Mouse (Mus musculus): ENCODE measurements around the gene Sorcs1.

The Sorcs1 gene

DNA sequence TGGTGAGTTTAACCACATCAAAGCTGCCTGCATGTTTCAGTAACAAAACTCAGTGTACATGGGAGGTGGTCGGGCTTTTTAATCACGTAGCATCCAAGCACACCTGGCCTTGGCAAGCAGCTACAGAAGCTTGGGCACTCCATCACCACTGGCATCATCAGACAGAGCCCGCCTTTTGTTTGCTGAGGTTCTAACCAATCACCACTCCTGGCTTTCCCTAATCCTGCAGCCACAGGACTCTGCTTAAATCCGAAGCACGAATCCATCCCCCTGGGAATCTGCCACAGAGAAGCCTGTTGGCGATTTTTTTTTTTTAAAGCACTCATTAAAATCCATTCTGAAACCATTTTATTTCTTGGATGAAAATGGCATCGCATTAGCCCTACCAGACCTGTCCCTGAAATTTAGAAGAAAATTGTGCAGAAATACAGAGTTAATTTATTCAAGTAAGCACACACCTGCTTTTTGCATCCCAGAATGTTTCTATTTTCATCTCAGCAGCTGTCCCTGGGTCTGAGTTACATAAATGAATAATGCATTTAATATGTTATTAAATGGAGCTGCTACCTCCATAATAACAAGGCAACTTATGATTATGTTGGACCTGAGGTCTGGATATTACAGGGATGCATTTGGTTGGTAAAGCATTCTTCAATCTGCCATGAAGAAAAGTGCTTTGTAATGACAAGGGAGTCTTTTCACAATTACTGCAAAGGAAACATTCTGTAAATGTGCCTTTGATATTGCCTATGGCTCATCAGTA lies 463.8 kb downstream of the Sorcs1 start:
- DNase-seq (ENCODE audit: low spot score): no peak

GRCm38 (mm10) chr19:50210456-50210855 lies 468.0 kb downstream of the Sorcs1 start:
- DNase-seq (ENCODE audit: low spot score): no peak

DNA sequence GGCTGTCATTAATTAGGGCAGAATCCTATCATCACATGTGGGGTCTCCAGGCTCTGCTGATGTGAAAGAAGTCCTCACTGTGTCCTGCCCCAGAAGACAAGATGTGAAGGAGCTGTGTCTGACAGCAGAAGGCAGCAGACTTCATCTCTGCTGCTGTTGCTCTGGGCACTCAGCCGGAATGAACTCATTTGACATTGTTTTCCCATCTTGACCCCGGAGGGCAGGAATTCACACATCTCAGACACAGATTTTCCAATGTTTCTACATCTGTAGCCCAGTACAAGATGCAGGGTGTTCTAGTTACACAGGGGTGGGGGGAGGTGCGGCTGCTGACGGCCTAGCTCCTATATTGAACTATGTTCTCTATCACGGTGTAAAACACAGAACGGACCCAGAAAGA lies 474.1 kb downstream of the Sorcs1 start:
- no peak for DNase-seq (ENCODE audit: low spot score)

DNA sequence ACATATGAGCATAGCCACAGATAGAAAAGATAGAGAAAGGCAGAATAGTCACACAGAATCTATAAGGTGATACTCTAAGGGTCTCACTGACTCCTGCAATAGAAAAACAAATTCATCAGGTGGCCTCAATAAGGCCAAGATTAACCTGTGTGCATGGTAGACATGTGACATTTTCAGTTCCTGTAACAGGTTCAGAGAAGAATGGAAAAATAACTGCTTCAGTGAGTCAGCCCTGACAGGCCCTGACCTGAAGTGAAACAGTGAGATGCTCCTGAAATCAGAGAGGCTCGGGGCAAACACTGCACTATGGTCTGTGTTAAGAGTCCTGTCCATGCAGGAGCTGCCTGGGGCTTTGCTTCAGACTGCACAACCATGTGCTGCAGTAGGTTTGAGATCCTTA lies 481.9 kb downstream of the Sorcs1 start:
- DNase-seq (ENCODE audit: low spot score): no peak

DNA sequence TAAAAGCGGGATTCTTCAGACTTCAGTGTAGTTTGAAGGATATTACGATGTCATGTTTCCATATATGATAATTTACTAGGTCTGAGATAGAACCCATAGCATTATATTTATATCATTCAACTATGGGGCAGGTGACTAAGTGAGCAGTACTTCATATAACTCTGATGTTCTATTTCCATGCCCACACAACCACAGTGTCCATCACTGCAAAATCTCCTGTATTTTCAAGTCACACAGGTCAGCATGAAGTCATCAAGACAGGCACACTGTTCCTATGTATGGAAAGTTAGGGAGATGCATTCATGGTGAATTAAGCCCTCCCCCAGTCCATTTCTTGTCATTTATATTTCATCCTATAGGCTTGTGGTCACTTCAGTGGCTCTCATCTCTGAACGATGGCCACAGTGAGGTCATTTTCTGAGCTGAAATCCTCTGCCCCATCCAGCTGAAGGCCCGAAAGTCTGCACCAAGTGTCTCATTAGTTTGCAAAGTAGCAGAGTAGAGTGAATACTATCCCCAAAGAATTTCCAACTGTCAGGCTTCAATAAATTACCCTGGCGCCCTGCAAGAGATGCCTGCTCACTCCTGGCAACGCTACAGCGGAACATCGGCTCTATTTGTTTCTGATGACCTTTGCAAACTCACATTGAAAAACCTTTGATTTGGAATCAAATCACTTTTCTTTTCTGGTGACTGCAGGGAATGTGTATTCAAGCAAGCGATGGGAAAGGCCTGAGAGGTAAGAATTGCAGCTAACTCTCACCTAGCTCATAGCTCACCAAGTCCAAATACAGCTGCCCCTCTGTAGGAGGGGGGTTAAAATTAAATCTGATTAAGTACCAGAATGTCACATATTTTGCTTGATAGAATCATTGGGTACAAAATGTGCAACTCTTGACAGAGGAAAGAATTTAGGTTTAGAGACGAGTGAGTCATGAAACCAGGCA lies 492.4 kb downstream of the Sorcs1 start:
- no peak for DNase-seq (ENCODE audit: low spot score)

DNA sequence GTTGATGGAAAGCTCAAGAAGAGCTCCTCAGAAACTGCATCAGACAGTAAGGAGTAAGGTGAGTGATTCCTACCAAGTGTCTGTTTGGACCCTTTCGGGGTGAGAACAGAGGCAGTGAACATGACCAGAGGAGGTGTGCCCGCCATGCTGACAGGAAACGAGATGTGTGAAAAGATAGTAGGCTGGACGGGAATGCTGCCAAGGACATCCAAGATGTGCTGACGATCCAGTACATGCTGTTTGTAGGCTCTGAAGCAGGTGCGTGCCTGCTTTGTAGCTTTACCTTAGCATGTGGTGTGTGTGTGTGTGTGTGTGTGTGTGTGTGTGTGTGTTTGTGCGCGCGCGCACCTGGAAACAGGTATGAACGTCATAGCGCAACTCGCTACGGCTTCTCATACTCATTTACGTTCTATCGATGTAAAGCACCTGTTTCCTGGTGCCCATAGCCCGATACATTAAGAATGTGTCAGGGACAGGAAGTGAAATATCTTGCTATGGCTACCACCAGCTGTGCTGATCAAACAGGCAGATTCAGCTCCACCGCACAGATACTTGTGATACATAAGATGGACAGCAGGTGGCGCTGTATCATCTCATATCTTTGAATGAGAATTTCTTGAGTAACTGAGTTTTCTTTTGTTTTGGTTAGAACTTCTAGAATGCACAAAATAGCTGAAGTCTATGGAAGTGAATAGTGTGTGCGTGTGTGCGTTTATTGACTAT lies 493.4 kb downstream of the Sorcs1 start:
- peak; percentile 8 for DNase-seq (ENCODE audit: low spot score)

DNA sequence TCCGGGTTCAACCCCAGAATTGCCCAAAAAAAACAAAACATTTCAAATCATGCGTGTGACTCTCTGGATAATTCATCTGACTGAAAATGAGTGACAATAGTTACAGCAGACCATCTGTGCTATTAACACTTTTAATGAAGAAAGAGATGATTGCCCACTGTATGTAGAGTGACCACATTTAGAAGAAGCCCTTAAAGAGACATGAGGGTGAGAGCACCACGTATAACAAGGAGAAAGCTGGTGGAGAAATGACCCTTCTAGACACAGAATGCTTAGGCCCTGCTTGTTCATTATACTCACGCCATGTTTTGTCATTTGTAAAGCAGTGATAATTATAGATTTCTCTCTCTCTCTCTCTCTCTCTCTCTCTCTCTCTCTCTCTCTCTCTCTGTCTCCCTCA lies 499.6 kb downstream of the Sorcs1 start:
- DNase-seq (ENCODE audit: low spot score): no peak

DNA sequence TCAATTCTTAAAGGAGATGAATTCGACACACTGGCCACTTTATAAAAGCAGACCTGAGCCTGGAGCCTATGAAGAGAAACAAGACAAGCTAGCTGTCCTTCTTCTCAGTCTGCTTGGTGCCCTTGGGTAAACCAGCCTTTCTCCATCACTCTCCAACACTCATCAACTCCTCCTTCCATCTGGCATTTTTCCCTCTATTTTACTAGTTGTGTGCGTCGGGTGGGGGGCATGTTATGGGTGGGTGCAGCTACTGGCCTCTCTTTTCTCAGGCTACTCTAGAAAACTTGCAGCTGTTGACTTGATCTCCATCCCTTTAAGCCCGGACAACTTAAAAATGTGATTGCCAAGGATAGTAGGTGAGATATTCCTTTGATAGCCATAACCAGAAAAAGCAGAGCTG lies 500.3 kb downstream of the Sorcs1 start:
- no peak for DNase-seq (ENCODE audit: low spot score)

GRCm38 (mm10) chr19:50171849-50172248 lies 506.6 kb downstream of the Sorcs1 start:
- no peak for DNase-seq (ENCODE audit: low spot score)

DNA sequence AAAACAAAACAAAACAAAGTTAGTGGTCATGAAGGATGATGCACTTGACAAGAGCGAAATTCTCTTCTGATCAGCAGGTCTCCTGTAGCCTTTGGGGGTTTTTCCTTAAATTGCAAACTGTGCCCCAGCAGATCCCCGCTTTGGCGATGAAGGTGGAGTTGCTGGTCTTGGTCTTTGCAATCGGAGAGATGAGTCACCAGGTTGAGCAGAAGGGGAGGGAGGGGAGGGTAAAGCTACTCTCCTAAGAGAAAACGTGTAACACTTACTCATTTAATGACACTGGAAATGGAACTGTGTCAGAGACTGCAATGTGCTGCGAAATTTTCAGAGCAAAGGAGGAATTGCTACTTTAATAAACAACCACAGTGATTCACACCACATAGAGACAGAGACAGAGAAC lies 527.3 kb downstream of the Sorcs1 start:
- DNase-seq (ENCODE audit: low spot score): no peak

GRCm38 (mm10) chr19:50145919-50146318 lies 532.5 kb downstream of the Sorcs1 start:
- no peak for DNase-seq (ENCODE audit: low spot score)

DNA sequence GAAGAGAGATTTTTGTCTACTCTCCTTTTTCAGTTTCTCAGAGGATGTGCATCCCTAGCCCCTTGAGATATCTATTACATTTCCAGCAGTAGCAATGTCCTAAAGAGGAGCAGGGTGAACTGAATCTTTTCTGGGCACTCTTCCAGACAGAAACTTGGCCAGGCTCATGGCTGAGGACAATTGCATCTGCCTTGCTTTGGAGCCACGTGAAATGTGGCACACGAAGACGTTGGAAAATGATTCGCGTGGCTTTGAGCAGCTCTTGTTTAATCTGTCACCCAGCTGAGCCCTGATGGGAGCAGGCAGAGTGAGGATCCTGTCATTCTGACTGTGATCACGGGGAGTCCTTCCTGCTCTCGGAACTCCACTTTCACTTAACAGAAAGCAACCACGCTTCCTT lies 536.6 kb downstream of the Sorcs1 start:
- peak; percentile 0 for DNase-seq (ENCODE audit: low spot score)

DNA sequence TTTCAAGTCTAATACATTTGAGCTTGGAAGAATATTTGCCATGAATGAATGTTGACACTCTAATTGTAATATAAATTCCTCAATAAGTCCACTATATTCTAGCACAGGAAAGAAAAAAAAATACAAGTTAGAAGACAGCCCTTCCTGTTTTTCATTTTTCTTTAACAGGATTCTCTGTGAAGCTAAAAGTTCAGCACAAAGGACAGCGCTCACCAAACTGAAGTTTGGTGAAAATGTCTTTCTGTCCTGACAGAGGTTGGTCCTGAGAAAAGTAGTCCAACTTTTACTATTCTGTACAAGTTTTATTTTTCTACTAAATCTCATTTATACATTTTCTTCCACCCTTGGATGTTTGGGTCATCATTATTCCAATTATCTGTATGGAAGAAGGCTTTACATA lies 543.8 kb downstream of the Sorcs1 start:
- DNase-seq (ENCODE audit: low spot score): no peak

- no peak for DNase-seq (ENCODE audit: low spot score)
These were observed 572.4 kb downstream of the Sorcs1 start for GRCm38 (mm10) chr19:50105842-50106585.
